Mouse (Mus musculus) stomach, embryonic 15.5 days (tissue): ENCODE results near the gene Zdhhc18. TPM values are rescaled to one million over a fixed set of nuclear protein-coding genes. Genes with fewer than 3 reads are reported as not detected.

ENCODE experiments used
- ATAC-seq: fragments of 200-750 bp; cut with Nextera tagmentation; 2 replicates; pipeline ENCODE4 v1.8.0; 2017; ENCODE audit warnings: low read depth, moderate number of reproducible peaks, moderate TSS enrichment; ENCODE audit not compliant: insufficient read depth, low FRiP score
- H3K27ac ChIP-seq: fragments of 300-500 bp; sonication (generic); 2 replicates; pipeline ENCODE4 v1.5.1; 2015; ENCODE audit warnings: mild to moderate bottlenecking, inconsistent platforms
- H3K27me3 ChIP-seq: fragments of 300-500 bp; sonication (generic); replicated peaks from 2 replicates; pipeline ENCODE4 v1.6.1; 2015; ENCODE audit warnings: inconsistent platforms
- H3K36me3 ChIP-seq: fragments of 300-500 bp; sonication (generic); 2 replicates; pipeline ENCODE4 v1.6.1; 2015; ENCODE audit warnings: inconsistent platforms
- H3K4me1 ChIP-seq: fragments of 300-500 bp; sonication (generic); 2 replicates; pipeline ENCODE4 v1.6.1; 2015; ENCODE audit warnings: inconsistent platforms
- H3K4me2 ChIP-seq: fragments of 300-500 bp; sonication (generic); 2 replicates; pipeline ENCODE4 v1.6.1; 2015; ENCODE audit warnings: mild to moderate bottlenecking, inconsistent platforms
- H3K4me3 ChIP-seq: fragments of 300-500 bp; sonication (generic); replicated peaks from 2 replicates; pipeline ENCODE4 v1.5.1; 2015; ENCODE audit warnings: inconsistent platforms
- H3K9ac ChIP-seq: fragments of 300-500 bp; sonication (generic); 2 replicates; pipeline ENCODE4 v1.6.1; 2015; ENCODE audit warnings: inconsistent platforms
- H3K9me3 ChIP-seq: fragments of 300-500 bp; sonication (generic); 2 replicates; pipeline ENCODE4 v1.6.1; 2016; ENCODE audit warnings: inconsistent platforms
- WGBS: fragments of 180-500 bp; shearing (Covaris S2); methylation state at CpG from one replicate; pipeline ENCODE4 v1.1.7; 2015; 5-methylcytosine and 5-hydroxymethylcytosine counted together
- polyA plus RNA-seq: library from polyadenylated mRNA; unstranded; fragments of >200 nt; fragmentation: Nextera tagmentation; extraction: Ambion mirVana; gene quantifications from 2 replicates; pipeline ENCODE4 v1.2.1, GENCODE M21; 2015

The Zdhhc18 gene
- polyA plus RNA-seq, 1 experiment from 2014 or later, result 5.4 TPM

DNA sequence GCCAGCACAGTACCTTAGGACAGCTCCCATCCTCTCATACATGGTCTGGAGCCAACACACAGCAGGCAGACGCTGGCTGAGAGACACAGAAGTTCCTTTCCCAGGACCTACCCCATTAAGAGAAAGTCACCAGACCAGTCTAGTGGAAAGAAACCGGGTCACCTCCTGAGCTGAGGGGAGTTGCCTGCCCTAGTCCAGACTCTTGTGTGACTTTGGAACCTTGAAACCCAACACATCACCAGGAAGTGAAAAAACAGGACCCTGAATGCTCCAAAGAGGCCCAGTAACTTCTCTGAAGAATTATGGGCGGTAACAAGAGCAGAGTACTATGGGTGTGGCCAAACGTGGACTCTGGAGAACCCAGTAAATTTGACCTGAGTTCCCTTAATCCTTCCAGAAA is 51.3 kb downstream of the Zdhhc18 start:
- Histone ChIP-seq H3K9ac (no peak overlapping the region), H3K4me3 (peak overlapping the region; percentile 54; the same call in 1 of the 2 replicates), H3K4me1 (peaks cover 15% of the 10 kb centered on the region), H3K9me3 (no peaks in the 10 kb centered on the region), H3K27me3 (peaks cover 15% of the 10 kb centered on the region), H3K36me3 (no peaks in the 10 kb centered on the region), H3K4me2 (peak overlapping the region; percentile 78), H3K27ac (peak overlapping the region; percentile 90)
- ATAC-seq, result peak; percentile 27; the same call in 1 of the 2 replicates
- 32% methylated on average over 4 of the region's 4 CpGs for WGBS

DNA sequence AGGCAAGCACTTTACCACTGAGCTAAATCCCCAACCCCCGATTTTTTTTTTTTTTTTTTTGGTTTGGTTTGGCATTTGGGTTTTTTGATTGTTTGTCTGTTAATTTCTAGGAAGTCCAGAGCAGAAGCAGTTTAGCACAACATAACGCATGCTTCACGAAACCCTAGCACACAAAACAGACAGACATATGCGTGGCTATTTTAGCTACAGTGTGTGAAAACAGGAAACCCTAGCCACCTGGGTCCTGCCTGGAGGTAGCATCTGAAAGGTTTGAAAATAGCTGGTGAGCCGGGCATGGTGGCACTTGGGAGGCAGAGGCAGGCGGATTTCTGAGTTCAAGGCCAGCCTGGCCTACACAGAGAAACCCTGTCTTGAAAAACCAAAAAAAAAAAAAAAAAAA is 53.9 kb downstream of the Zdhhc18 start:
- Histone ChIP-seq H3K4me3 (no peak overlapping the region), H3K4me2 (no peak overlapping the region), H3K27ac (no peak overlapping the region), H3K27me3 (peaks cover 5% of the 10 kb centered on the region), H3K36me3 (peaks cover 2% of the 10 kb centered on the region; the same call in 1 of the 2 replicates), H3K4me1 (peaks cover 12% of the 10 kb centered on the region; the same call in 1 of the 2 replicates), H3K9ac (no peak overlapping the region), H3K9me3 (no peaks in the 10 kb centered on the region)
- no peak for ATAC-seq
- 76% methylated on average over 6 of the region's 6 CpGs for WGBS

DNA sequence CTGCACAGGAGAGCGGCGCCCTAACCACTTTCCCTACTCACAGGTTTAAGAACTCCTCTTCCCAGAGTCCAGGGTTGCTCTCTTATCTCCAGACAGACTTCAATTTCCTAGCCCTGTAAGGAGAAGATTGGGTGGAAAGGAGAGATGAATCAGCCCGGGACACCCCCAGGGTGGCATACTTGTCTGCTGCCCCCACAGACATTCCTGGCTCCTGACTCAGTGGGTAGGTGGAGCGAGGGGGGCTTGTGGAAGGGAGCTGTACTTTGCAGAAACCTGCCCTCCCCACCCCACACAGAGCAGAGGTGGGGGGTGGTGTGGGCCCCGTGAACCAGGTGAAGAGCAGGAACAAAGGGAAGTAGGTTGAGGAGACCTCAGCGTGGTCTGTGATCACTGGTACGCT is 54.4 kb downstream of the Zdhhc18 start:
- Histone ChIP-seq H3K27ac (no peak overlapping the region), H3K27me3 (peaks cover 5% of the 10 kb centered on the region), H3K9ac (no peak overlapping the region), H3K36me3 (peaks cover 4% of the 10 kb centered on the region; the same call in 1 of the 2 replicates), H3K4me2 (no peak overlapping the region), H3K4me3 (no peak overlapping the region), H3K9me3 (no peaks in the 10 kb centered on the region), H3K4me1 (peaks cover 12% of the 10 kb centered on the region; the same call in 1 of the 2 replicates)
- no peak for ATAC-seq
- 63% methylated on average over 7 of the region's 7 CpGs for WGBS

DNA sequence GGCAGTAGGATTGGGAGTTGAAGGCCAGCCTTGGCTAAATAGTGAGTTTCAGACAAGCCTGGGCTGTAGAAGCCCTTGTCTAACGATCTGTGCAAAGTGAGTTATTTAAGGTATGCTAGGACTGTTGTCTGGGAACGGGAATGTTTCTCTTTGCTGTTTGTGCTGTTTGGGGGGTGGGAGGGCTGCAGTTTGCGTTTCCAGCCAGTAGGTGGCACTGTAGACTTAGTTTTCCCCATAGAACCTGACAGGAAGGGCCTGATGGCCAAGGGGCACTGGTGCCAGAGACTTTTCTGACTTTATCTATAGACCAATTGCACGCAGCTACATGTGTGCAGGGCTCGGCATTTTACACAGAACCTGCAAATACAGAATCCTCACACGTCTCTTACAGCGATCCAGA is 57.4 kb downstream of the Zdhhc18 start:
- Histone ChIP-seq H3K27ac (peak overlapping the region; percentile 27; the same call in 1 of the 2 replicates), H3K4me3 (no peak overlapping the region), H3K9ac (no peak overlapping the region), H3K4me1 (0 out of 2 replicates have a peak, but pooled peaks cover 3% of the 10 kb centered on the region), H3K9me3 (no peaks in the 10 kb centered on the region), H3K4me2 (no peak overlapping the region), H3K27me3 (no peaks in the 10 kb centered on the region), H3K36me3 (peaks cover 21% of the 10 kb centered on the region)
- WGBS, result 27% methylated on average over 7 of the region's 7 CpGs
- no peak for ATAC-seq

DNA sequence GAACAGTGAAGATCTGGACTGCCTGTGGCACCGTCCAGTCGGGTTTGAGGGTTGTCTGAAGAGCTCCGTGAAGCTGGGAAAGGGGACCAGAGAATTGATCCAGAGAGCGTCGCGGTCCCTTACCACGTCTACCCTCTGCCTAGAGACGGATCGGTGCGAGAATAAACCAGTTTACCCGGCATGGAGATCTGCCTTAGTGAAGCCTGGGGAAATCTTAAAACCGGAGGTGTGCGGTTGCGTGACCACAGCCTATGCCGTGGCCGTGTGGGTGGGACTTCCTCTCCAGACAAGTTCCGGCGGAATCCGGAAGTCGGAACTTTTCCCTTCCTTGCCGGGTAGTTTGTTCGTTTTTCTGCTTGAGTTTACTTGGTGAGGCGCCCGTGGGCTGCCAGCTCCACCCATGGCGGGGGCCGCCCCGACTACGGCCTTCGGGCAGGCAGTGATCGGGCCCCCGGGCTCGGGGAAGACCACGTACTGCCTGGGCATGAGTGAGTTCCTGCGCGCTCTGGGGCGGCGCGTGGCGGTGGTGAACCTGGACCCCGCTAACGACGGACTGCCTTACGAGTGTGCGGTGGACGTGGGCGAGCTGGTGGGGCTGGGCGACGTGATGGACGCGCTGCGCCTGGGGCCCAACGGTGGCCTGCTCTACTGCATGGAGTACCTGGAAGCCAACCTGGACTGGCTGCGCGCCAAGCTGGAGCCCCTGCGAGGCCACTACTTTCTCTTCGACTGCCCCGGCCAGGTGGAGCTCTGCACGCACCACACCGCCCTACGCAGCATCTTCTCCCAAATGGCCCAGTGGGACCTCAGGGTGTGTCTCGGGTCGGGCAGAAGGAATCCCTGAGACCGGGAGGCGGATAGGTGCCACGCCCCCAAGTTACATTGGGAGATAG is 65.6 kb downstream of the Zdhhc18 start, which contains the start of gene Gpn2:
Gene Gpn2 (plus strand): TSS at position 304 of the 893 bp plus-strand sequence.
- H3K4me2 ChIP-seq, result peak within 1 kb of the TSS; percentile 100
- peak within 1 kb of the TSS; percentile 94 for H3K4me3 ChIP-seq
- peak within 1 kb of the TSS; percentile 82 for H3K9ac ChIP-seq
- no peaks in the 10 kb centered on the region for H3K27me3 ChIP-seq
- 1% methylated on average over 65 of the region's 65 CpGs for WGBS
- H3K9me3 ChIP-seq, result no peaks in the 10 kb centered on the region
- peak; percentile 83 for ATAC-seq
- peaks cover 35% of the 10 kb centered on the region for H3K36me3 ChIP-seq
- peaks cover 10% of the 10 kb centered on the region for H3K4me1 ChIP-seq
- H3K27ac ChIP-seq, result peak within 1 kb of the TSS; percentile 75

DNA sequence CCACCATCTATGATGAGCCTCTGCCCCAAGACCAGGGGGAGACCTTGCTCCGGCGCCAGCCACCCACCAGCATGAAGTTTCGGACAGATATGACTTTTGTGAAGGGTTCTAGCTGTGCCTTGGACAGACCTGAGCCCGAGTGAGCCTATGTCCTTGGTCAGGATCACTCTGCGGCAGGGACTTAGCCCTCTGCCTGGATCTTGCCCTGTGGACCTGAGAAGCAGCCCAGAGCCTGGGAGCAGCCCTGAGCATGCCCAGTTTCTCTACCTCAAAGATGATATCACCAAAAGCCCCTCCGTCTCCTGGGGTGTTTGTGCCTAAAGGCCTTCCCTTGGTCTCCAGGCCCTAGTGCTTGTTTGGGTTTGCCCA is 66.3 kb downstream of the Zdhhc18 start:
- ATAC-seq, result peak; percentile 8; the same call in 1 of the 2 replicates
- peaks cover 34% of the 10 kb centered on the region for H3K36me3 ChIP-seq
- 61% methylated on average over 6 of the region's 6 CpGs for WGBS
- H3K9me3 ChIP-seq, result no peaks in the 10 kb centered on the region
- peak overlapping the region; percentile 94 for H3K4me3 ChIP-seq
- H3K9ac ChIP-seq, result peak overlapping the region; percentile 82
- peaks cover 10% of the 10 kb centered on the region for H3K4me1 ChIP-seq
- H3K27ac ChIP-seq, result peak overlapping the region; percentile 75
- H3K4me2 ChIP-seq, result peak overlapping the region; percentile 100
- H3K27me3 ChIP-seq, result no peaks in the 10 kb centered on the region

DNA sequence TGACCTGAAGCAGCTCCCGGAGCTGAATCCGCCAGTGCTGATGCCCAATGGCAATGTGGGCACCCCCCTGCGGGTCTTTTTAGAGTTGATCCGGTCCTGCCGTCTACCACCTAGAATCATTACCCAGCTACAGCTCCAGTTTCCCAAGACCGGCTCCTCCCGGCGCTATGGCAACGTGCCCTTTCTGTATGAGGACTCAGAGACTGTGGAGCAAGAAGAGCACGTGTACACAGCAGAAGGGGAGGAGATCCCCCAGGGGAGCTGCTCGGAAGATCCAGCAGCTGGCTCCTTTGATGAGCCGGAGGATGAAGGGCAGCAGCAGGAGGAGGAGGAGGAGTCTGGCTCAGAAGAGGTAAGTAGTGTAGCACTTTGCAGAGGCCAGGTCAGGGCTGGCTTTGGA is 72.0 kb downstream of the Zdhhc18 start:
- Histone ChIP-seq H3K27ac (no peak overlapping the region), H3K27me3 (no peaks in the 10 kb centered on the region), H3K4me2 (no peak overlapping the region), H3K36me3 (peaks cover 32% of the 10 kb centered on the region), H3K9ac (no peak overlapping the region), H3K9me3 (no peaks in the 10 kb centered on the region), H3K4me1 (peaks cover 8% of the 10 kb centered on the region), H3K4me3 (no peak overlapping the region)
- 79% methylated on average over 12 of the region's 12 CpGs for WGBS
- ATAC-seq, result no peak

DNA sequence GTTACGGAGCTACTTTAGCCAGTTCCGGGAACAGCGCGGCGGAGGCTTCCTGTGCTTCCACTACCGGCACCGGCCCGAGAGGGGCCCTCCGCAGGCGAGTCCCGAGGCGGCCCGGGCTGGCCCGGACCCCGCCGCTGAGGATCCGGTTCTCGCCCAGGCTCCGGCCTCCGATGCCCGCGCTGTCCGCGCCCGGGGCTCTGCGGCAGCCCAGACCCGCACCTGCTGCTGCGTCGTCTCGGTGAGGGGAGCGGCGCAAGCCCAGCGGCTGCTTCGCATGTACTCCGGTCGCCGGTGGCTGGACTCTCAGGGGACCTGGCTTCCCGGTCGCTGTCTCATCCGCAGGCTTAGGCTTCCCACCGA is 75.1 kb downstream of the Zdhhc18 start:
- H3K9me3 ChIP-seq, result no peaks in the 10 kb centered on the region
- WGBS, result under 1% methylated on average over 41 of the region's 41 CpGs
- H3K27ac ChIP-seq, result 0 out of 2 replicates have a peak overlapping the region, but pooled peaks have one; percentile 42
- peak overlapping the region; percentile 95 for H3K4me2 ChIP-seq
- no peaks in the 10 kb centered on the region for H3K27me3 ChIP-seq
- H3K9ac ChIP-seq, result peak overlapping the region; percentile 86
- no peak; the same call in 1 of the 2 replicates for ATAC-seq
- peak overlapping the region; percentile 96 for H3K4me3 ChIP-seq
- peaks cover 20% of the 10 kb centered on the region for H3K36me3 ChIP-seq
- peaks cover 8% of the 10 kb centered on the region for H3K4me1 ChIP-seq

DNA sequence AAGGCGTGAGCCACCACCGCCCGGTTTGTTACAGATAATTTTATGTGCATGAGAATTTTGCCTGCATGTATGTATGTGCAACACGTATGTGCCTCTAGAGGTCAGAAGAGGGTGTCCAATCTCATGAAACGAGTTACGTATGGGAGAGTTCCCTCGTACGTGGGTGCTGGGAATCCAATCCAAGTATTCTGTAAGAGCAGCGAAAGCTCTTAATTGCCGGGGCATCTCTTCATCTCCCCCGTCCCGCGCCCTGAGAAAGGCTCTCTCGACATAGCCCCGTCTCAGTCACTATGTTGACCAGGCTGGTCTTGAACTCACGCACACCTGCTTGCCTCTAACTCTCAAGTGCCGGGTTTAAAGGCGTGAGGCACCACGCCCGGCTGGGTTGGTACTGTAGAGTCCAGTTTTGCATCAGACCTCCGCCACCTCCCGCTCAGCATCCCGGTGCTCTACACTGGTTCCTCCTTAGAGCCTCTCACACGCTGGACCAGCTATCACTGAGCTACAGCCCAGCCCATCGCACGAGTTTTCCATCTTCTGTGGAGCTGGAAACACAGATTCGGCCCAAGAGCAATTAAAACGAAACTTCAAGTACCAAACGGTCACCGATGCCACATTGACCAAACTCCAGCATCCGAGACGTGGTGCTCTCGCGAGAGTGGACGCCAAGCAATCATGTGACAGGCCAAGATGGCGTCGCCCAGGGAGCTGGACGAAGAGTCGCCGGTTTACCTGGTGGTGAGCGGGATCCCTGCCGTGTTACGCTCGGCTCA is 75.7 kb downstream of the Zdhhc18 start, which contains the start of gene Gpatch3:
Gene Gpatch3 (plus strand): TSS at position 676 of the 773 bp plus-strand sequence.
- Histone ChIP-seq H3K4me1 (peaks cover 8% of the 10 kb centered on the region), H3K9ac (peak within 1 kb of the TSS; percentile 86), H3K4me3 (peak within 1 kb of the TSS; percentile 96), H3K9me3 (no peaks in the 10 kb centered on the region), H3K4me2 (peak within 1 kb of the TSS; percentile 95), H3K27me3 (no peaks in the 10 kb centered on the region), H3K27ac (peak within 1 kb of the TSS; percentile 81), H3K36me3 (peaks cover 14% of the 10 kb centered on the region)
- peak; percentile 75 for ATAC-seq
- 5% methylated on average over 44 of the region's 44 CpGs for WGBS

DNA sequence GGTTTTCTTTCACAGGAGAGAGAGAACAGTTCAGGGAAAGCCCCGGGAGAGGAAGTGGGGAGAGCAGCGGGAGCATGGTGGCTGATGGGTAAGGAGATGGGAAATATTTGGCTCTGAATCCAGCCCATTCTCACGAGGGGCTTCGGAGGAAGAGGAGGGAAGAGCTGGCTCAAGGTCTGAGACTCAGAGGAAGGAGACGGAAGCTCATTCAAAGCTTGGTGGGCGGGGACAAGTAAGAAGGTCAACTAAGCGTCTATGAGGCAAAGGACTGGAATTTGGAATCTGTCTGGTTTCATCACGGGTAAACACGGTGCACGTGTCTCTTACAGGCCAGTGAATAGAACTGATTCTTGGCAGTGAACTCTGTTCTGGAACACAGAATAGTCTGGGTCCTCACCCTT is 79.9 kb downstream of the Zdhhc18 start:
- Histone ChIP-seq H3K9ac (no peak overlapping the region), H3K9me3 (no peaks in the 10 kb centered on the region), H3K27ac (no peak overlapping the region), H3K36me3 (no peaks in the 10 kb centered on the region), H3K4me1 (peaks cover 2% of the 10 kb centered on the region), H3K4me3 (no peak overlapping the region), H3K4me2 (peak overlapping the region; percentile 29; the same call in 1 of the 2 replicates), H3K27me3 (no peaks in the 10 kb centered on the region)
- no peak for ATAC-seq
- 38% methylated on average over 10 of the region's 10 CpGs for WGBS

DNA sequence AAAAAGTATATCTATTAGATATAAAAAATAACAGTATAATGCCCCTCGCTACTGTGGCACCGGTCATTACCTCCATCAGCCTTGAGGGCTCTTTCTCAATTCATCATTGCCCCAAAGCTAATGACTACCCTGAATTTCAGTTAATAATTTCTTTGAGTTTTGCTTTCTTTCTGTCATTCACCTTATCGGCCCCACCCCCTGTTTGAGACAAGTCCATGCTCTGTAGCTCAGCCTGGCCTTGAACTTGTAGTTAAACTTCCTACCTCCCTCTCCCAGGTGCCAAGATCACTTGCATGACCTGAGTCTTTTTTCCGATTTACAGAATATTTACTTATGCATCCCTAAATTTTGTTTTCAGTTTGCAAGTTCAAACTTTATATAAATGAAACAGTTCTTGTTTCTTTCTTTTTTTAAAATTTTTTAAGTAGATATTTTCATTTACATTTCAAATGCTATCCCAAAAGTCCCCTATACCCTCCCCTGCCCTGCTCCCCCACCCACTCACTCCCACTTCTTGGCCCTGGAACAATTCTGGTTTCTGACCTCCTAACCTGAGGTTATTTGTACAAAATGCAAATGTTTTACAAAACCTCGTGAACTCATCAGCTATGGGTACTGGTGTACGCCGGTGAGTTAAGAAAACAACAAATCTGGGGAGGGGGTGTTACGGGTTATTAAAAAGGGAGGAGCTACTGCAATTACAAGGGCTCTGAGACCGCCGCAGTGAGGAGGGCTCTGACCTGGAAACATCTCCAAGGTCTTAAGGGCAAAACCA is 80.5 kb downstream of the Zdhhc18 start:
- Histone ChIP-seq H3K27ac (no peak overlapping the region), H3K36me3 (no peaks in the 10 kb centered on the region), H3K4me3 (no peak overlapping the region), H3K9ac (no peak overlapping the region), H3K4me1 (no peaks in the 10 kb centered on the region), H3K27me3 (no peaks in the 10 kb centered on the region), H3K9me3 (no peaks in the 10 kb centered on the region), H3K4me2 (no peak overlapping the region)
- ATAC-seq, result no peak
- 69% methylated on average over 10 of the region's 10 CpGs for WGBS
